Mouse (Mus musculus): ENCODE data around the gene Xbp1.
"Not testable (repeated sequence)": the region's sequence is repeated elsewhere in the genome, so short reads cannot be mapped to it uniquely, and the experiment has no call there.

Xbp1 gene

DNA sequence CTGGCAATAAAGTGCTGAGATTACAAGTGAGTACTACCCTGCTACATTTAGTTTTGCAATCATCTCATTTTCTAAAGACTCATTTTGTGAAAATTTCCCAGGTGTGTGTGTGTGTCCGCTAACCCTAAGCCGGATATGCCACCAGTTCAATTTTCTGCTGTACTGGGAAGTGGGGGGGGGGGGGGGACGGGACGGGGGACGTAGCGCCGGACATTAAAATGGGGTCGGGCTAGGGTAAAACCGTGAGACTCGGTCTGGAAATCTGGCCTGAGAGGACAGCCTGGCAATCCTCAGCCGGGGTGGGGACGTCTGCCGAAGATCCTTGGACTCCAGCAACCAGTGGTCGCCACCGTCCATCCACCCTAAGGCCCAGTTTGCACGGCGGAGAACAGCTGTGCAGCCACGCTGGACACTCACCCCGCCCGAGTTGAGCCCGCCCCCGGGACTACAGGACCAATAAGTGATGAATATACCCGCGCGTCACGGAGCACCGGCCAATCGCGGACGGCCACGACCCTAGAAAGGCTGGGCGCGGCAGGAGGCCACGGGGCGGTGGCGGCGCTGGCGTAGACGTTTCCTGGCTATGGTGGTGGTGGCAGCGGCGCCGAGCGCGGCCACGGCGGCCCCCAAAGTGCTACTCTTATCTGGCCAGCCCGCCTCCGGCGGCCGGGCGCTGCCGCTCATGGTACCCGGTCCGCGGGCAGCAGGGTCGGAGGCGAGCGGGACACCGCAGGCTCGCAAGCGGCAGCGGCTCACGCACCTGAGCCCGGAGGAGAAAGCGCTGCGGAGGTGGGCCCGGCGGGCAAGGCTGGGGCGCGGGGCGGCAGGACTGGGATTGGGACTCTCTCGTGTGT lies at the start of gene Xbp1:
Gene Xbp1 (plus strand): TSS at position 248 of the 854 bp plus-strand sequence.
- peak; percentile 89 for DNase-seq (ENCODE audit: low read depth, low spot score)

DNA sequence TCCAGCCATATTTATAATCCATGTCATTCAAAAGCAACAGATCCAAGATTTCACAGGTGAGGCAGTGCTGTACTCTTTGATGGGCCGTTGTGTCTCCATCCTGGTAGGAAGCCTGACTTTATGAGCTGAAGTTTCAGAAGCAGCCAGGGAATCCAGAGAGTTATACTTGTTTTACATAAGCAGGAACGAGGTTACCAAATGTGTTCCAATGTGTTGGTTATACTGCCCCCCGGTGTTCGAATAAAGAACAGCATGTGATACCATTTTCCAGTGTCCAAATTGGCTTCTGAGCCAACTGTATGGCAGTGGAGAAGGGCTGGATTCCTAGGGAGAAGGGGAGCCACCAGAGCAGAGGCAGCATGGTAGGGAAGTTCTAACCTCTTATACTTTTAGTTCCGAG lies 46.3 kb upstream of the Xbp1 start:
- DNase-seq (ENCODE audit: low read depth, low spot score): peak; percentile 32

DNA sequence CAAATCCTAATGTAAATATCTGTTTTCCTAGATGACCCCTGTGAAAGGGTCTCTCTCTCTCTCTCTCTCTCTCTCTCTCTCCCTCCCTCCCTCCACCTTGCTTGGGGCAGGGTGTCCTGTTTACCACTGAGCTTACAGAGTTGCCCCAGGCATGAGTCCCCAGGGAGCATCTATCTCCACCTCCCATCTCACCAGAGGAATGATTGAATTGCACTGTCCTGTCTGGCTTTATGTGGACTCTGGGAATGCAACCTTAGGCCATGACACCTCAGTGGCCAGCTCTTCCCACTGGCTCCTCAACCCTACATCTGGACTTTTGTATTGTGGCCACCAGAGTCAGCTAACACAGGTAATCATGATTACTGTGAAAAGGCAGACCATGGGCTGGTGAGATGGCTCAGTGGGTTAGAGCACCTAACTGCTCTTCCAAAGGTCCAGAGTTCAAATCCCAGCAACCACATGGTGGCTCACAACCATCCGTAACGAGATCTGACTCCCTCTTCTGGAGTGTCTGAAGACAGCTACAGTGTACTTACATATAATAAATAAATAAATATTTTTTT lies 44.8 kb upstream of the Xbp1 start:
- not testable (repeated sequence) for DNase-seq (ENCODE audit: low read depth, low spot score)

DNA sequence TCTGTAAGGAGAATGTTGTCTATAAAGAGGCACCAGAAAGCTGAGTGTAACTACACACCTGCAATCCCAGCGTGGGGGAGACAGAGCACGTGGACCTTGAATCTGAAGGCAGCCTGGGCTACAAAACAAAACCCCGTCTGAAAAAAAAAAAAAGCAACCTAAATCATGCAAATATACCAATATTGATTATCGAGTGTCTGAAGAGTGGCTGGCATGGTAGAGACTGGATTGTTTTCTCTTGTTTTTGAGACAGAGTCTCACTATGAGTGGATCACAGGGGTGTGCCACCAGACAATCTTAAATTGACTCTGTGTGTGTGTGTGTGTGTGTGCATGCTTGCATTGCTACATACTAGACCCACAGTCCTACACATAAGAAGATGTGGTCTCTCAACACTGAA lies 43.7 kb upstream of the Xbp1 start:
- DNase-seq (ENCODE audit: low read depth, low spot score): no peak

DNA sequence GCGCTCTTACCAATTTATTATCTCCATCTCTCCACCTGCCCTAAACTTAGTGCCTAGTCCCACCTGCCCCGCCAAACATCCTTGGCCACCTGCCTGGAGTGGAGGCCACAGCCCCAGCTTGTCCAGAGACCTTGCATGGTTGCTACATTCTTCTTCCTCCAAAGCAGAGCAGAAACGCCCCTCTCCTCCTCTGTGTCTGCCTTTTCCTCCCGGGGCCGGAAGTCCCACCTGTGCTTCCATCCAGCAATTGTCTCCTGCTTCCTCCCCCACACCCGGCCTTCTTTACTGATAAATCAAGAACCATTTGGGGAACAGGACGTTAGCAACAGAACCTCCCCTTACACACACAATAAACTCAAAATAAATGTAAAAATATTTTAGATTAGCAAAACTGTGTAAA lies 42.3 kb upstream of the Xbp1 start:
- no peak for DNase-seq (ENCODE audit: low read depth, low spot score)

GRCm38 (mm10) chr11:5478831-5479230 lies 41.6 kb upstream of the Xbp1 start:
- DNase-seq (ENCODE audit: low read depth, low spot score): no peak

GRCm38 (mm10) chr11:5482581-5482980 lies 37.9 kb upstream of the Xbp1 start:
- DNase-seq (ENCODE audit: low read depth, low spot score): no peak

DNA sequence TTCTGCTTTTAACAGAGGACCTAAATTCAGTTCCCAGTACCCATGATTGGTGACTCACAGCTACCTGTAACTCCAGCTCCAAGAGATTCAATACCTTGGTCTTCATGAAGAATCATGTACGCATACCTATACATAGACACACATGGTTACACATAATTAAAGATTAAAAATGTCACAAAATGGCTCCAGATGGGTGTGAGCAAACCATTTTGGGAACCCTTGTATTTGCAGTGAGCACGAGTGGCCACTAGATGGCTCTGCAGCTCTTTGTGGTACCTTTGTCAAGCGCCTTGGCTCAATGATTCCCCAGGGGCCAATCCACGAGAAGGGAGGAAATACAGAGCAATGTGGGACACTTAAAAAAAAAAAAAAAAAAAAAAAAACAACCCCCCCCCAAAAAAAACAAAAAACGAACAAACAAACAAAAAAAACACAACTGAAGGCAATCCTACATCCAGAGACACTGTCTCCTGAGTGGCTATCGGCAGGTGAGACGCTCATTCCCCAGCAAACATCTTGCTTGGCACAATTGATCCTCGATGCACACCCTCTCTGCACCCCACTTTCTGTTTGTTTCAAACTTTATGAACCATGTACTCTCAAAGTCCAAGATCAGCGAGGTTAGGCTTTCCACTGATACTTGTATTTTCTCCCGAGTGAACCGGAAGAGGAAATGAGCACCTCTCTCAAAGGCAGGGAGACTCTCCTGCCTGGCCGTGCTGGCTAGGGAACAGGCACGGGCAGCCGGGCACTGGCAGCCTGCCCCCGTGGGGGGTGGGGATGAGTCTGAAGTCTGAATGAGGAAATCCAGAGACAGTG lies 35.1 kb upstream of the Xbp1 start:
- DNase-seq (ENCODE audit: low read depth, low spot score): peak; percentile 77

- not testable (repeated sequence) for DNase-seq (ENCODE audit: low read depth, low spot score)
Observed at GRCm38 (mm10) chr11:5489433-5489832, 31.0 kb upstream of the Xbp1 start.

GRCm38 (mm10) chr11:5490989-5491656 lies 29.3 kb upstream of the Xbp1 start:
- no peak for DNase-seq (ENCODE audit: low read depth, low spot score)

GRCm38 (mm10) chr11:5491912-5492311 lies 28.5 kb upstream of the Xbp1 start:
- no peak for DNase-seq (ENCODE audit: low read depth, low spot score)

- no peak for DNase-seq (ENCODE audit: low read depth, low spot score)
Observed at GRCm38 (mm10) chr11:5493869-5494268, 26.6 kb upstream of the Xbp1 start.

GRCm38 (mm10) chr11:5495286-5495832 lies 25.1 kb upstream of the Xbp1 start:
- DNase-seq (ENCODE audit: low read depth, low spot score): no peak

DNA sequence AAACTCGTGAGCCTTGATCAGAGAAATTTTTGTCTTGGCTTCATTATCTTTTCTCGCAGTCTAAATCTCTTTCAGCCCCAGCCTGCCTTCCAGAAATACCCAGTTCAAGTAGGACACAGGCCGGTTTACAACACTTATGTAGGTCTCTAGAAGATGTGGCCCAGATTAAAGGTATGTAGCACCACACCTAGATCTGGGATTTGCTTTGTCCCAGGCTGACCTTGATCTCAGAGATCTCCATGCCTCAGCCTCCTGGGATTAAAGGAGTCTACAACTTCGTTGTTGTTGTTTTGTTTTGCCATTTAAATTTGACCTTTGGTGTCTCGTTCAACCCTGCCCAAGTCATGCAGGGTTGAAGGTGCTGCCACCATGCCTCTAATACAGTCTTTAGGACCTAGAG lies 24.6 kb upstream of the Xbp1 start:
- no peak for DNase-seq (ENCODE audit: low read depth, low spot score)

DNA sequence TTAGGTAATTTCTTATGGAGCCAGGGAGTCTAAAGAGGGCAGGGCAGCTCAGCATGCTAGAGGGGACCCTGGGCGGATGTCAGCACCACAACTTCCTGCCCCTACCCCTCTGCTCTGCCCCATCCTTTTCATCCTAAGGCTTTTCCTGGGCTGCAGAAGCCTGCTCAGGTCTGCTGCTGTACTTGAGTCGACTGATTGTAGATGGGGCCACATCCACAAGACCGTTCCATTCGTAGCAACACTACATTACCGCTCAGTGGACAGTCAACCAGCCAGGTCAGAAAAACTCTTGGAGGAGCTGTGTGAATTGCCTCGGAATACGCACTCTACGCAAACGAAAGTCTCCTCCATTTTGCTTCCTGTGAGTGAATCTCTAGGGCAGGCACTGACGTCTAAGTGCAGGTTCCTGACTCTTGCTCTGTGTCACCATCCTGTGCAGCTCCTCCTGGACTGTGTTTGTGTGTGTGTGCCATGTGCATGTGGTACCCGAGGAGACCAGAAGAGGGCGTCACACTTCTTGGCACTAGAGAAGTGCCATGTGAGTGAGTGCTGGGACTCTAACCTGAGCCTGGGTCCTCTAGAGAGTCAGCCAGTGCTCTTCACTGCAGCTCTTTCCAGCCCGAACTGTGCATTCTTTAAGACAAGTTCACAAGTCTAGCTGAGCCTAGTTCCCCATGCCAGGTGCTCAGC lies 23.8 kb upstream of the Xbp1 start:
- no peak for DNase-seq (ENCODE audit: low read depth, low spot score)

- DNase-seq (ENCODE audit: low read depth, low spot score): no peak
Observed at GRCm38 (mm10) chr11:5498422-5498821, 22.0 kb upstream of the Xbp1 start.

DNA sequence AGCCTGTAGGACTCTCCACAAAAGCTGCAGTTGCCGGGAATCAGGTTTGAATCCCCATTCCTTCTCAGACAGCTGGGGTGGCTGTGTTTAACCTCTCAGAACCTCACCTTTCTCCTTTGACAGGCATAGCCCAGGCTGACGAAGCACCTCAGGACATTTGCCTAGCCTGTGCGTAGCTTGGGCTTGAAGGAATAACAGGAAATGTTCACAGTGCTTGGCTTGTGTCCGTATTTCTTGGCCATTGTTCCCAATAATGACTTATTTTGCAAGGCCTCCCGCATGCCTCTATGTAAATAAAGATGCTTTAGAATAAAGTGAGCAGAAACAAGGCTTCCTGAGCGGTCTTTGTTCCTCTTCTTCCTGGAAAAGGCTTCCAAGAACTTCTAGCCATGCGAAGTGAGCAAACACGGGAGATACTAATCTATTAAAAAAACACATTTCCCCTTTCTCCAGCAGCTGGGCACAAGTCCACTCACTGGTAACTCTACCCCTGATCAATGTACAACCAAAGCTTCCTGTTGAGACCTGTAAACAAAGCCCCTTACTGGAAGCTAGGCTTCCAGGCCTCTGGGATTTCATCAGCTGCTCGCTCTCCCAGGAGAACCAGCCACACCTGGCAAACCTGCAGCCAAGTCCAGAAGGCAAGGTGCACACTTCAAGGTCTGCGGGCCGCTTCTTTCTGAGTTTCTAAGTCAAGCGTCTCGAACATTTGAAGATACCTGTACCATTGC lies 21.4 kb upstream of the Xbp1 start:
- no peak for DNase-seq (ENCODE audit: low read depth, low spot score)

GRCm38 (mm10) chr11:5499961-5500644 lies 20.4 kb upstream of the Xbp1 start:
- no peak for DNase-seq (ENCODE audit: low read depth, low spot score)

- no peak for DNase-seq (ENCODE audit: low read depth, low spot score)
Observed at GRCm38 (mm10) chr11:5500903-5501741, 19.3 kb upstream of the Xbp1 start.
